Mouse (Mus musculus): ENCODE measurements around the gene Ankrd63. TPM values are rescaled to one million over a fixed set of nuclear protein-coding genes. Genes with fewer than 3 reads are reported as not detected.

Gene Ankrd63
- polyA plus RNA-seq, 1 experiment from 2014 or later: 0.06 TPM

DNA sequence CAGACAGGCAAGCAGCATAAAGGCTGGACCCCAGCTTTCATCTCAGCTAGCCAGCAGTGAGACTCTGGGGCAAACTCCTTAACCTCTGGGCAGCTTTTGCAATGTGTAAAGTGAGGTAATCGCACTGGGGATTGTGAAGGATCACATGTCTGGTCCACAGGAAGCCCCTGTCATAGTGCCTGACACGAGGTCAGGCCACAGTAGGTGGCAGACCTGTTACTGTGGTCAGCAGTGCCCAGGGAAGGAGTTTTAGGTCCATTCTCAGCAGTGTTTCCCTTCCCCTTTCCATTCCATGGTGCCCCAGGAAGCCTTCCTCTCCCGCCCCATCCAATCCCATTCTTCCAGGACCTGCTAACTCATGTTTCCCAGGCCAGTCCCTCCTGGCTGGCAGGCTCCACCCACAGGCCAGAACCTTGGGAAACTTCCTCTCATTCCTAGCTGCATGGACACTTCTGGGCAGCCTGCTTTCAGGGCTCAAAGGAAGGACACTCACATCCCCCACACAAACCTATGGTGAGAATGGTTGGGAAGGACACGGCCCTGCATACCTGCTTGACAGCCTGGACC is 6.0 kb upstream of the Ankrd63 start:
- Histone ChIP-seq H3K9me3 (ENCODE audit: control insufficient read depth, low read length) (no peaks in the 10 kb centered on the region), H3K27me3 (ENCODE audit: control insufficient read depth, insufficient read depth, low read depth, low read length) (peaks cover 79% of the 10 kb centered on the region), H3K4me2 (ENCODE audit: low read depth, low read length) (no peak overlapping the region), H3K36me3 (ENCODE audit: control insufficient read depth, insufficient read depth, low read length) (no peaks in the 10 kb centered on the region), H3K4me3 (ENCODE audit: low read length) (no peak overlapping the region), H3K4me1 (replicated peaks; ENCODE audit: control insufficient read depth, insufficient read depth, low read length) (peaks cover 12% of the 10 kb centered on the region), H3K9ac (ENCODE audit: low read length) (no peak overlapping the region), H3K27ac (ENCODE audit: low read length) (no peak overlapping the region)
- WGBS: 32% methylated on average over 4 of the region's 4 CpGs
- ATAC-seq (ENCODE audit: low read depth): no peak

DNA sequence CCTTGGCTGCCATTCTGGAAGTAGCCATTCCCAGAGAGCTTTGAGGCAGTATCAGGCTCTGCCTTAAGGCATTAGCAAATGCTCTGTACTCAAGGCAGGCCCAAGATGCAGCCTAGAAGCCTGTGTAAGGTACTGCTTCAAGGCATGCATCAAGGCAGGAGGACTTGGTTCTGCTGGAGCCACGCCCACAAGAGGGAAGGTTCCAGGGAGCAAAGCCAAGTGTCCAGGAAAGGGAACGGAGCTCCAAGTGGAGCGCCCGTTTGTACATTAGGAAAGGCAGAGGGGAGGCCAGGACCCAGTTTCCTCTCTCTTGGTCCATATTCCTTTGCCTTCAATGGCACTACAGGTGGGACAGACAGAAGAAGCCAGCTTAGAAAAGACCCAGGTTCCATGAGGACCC is 4.7 kb upstream of the Ankrd63 start:
- H3K9me3 ChIP-seq (ENCODE audit: control insufficient read depth, low read length): no peaks in the 10 kb centered on the region
- no peak overlapping the region for H3K27ac ChIP-seq (ENCODE audit: low read length)
- H3K4me2 ChIP-seq (ENCODE audit: low read depth, low read length): no peak overlapping the region
- 37% methylated on average over 4 of the region's 4 CpGs for WGBS
- H3K27me3 ChIP-seq (ENCODE audit: control insufficient read depth, insufficient read depth, low read depth, low read length): peaks cover 92% of the 10 kb centered on the region
- no peaks in the 10 kb centered on the region for H3K36me3 ChIP-seq (ENCODE audit: control insufficient read depth, insufficient read depth, low read length)
- peaks cover 21% of the 10 kb centered on the region for H3K4me1 ChIP-seq (replicated peaks; ENCODE audit: control insufficient read depth, insufficient read depth, low read length)
- H3K9ac ChIP-seq (ENCODE audit: low read length): no peak overlapping the region
- ATAC-seq (ENCODE audit: low read depth): no peak
- H3K4me3 ChIP-seq (ENCODE audit: low read length): no peak overlapping the region

DNA sequence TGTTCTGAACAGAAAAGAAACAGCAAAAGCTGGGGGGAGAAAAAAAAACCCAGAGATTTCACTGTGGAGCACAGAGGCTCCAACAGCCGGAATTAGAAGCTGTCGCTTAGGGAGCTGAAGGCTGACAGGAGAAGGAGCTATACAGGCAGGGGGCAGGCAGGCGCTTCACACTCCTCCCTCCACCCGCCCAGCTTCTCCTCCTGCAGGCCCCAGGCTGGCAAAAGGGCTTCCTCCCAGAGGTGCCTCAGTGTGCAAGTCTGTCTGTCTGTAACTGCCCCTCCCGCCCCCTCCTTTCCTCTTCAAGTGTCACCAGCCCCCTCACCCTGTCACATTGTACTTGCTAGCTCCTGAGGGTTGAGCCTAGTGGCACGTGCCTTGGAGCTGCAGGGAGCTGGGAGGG is 2.7 kb upstream of the Ankrd63 start:
- Histone ChIP-seq H3K27me3 (ENCODE audit: control insufficient read depth, insufficient read depth, low read depth, low read length) (peaks cover 96% of the 10 kb centered on the region), H3K36me3 (ENCODE audit: control insufficient read depth, insufficient read depth, low read length) (no peaks in the 10 kb centered on the region), H3K9ac (ENCODE audit: low read length) (no peak overlapping the region), H3K4me3 (ENCODE audit: low read length) (no peak overlapping the region), H3K4me2 (ENCODE audit: low read depth, low read length) (no peak overlapping the region), H3K4me1 (replicated peaks; ENCODE audit: control insufficient read depth, insufficient read depth, low read length) (peaks cover 32% of the 10 kb centered on the region), H3K9me3 (ENCODE audit: control insufficient read depth, low read length) (no peaks in the 10 kb centered on the region), H3K27ac (ENCODE audit: low read length) (no peak overlapping the region)
- WGBS: 8% methylated on average over 6 of the region's 6 CpGs
- peak; percentile 23; the same call in 1 of the 2 replicates for ATAC-seq (ENCODE audit: low read depth)

GRCm38 (mm10) chr2:118702883-118703761 is 641 bp downstream of the Ankrd63 start:
- Histone ChIP-seq H3K27ac (ENCODE audit: low read length) (no peak overlapping the region), H3K27me3 (ENCODE audit: control insufficient read depth, insufficient read depth, low read depth, low read length) (peaks cover 82% of the 10 kb centered on the region), H3K9me3 (ENCODE audit: control insufficient read depth, low read length) (no peaks in the 10 kb centered on the region), H3K4me3 (ENCODE audit: low read length) (peak overlapping the region; percentile 45), H3K4me1 (replicated peaks; ENCODE audit: control insufficient read depth, insufficient read depth, low read length) (peaks cover 27% of the 10 kb centered on the region), H3K36me3 (ENCODE audit: control insufficient read depth, insufficient read depth, low read length) (no peaks in the 10 kb centered on the region), H3K9ac (ENCODE audit: low read length) (peak overlapping the region; percentile 44), H3K4me2 (ENCODE audit: low read depth, low read length) (peak overlapping the region; percentile 68)
- peak; percentile 28 for ATAC-seq (ENCODE audit: low read depth)
- WGBS: under 1% methylated on average over 88 of the region's 93 CpGs

- 7% methylated on average over 46 of the region's 51 CpGs for WGBS
- Histone ChIP-seq H3K4me1 (replicated peaks; ENCODE audit: control insufficient read depth, insufficient read depth, low read length) (peaks cover 34% of the 10 kb centered on the region), H3K4me2 (ENCODE audit: low read depth, low read length) (peak overlapping the region; percentile 68), H3K9ac (ENCODE audit: low read length) (peak overlapping the region; percentile 44), H3K27me3 (ENCODE audit: control insufficient read depth, insufficient read depth, low read depth, low read length) (peaks cover 74% of the 10 kb centered on the region), H3K36me3 (ENCODE audit: control insufficient read depth, insufficient read depth, low read length) (no peaks in the 10 kb centered on the region), H3K9me3 (ENCODE audit: control insufficient read depth, low read length) (no peaks in the 10 kb centered on the region), H3K4me3 (ENCODE audit: low read length) (peak overlapping the region; percentile 45), H3K27ac (ENCODE audit: low read length) (no peak overlapping the region)
- ATAC-seq (ENCODE audit: low read depth): no peak
Measured at GRCm38 (mm10) chr2:118701971-118702882, 1.5 kb downstream of the Ankrd63 start.

DNA sequence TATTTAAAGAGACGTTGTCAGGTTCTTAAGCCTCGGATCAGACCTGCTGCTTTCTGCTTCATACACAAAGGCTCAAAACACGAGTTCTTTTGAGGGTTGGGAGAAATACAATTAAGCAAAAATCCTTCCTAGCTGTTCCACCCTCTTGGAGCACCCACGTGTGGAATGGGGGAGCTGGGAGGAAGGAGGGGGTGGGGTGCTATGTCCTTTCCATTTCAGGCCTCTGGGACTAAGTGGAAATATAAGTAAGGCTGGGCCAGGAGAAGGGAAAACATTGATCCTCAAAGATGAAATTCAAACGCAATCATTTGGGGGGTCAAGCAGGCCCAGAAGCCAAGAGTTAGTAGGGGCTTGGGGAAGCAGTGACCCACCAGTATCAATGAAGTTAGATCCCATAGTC is 2.6 kb downstream of the Ankrd63 start:
- Histone ChIP-seq H3K9ac (ENCODE audit: low read length) (no peak overlapping the region), H3K27me3 (ENCODE audit: control insufficient read depth, insufficient read depth, low read depth, low read length) (peaks cover 66% of the 10 kb centered on the region), H3K27ac (ENCODE audit: low read length) (no peak overlapping the region), H3K4me3 (ENCODE audit: low read length) (no peak overlapping the region), H3K9me3 (ENCODE audit: control insufficient read depth, low read length) (no peaks in the 10 kb centered on the region), H3K4me2 (ENCODE audit: low read depth, low read length) (no peak overlapping the region), H3K36me3 (ENCODE audit: control insufficient read depth, insufficient read depth, low read length) (no peaks in the 10 kb centered on the region), H3K4me1 (replicated peaks; ENCODE audit: control insufficient read depth, insufficient read depth, low read length) (peaks cover 41% of the 10 kb centered on the region)
- ATAC-seq (ENCODE audit: low read depth): no peak
- 20% methylated on average over 5 of the region's 5 CpGs for WGBS

DNA sequence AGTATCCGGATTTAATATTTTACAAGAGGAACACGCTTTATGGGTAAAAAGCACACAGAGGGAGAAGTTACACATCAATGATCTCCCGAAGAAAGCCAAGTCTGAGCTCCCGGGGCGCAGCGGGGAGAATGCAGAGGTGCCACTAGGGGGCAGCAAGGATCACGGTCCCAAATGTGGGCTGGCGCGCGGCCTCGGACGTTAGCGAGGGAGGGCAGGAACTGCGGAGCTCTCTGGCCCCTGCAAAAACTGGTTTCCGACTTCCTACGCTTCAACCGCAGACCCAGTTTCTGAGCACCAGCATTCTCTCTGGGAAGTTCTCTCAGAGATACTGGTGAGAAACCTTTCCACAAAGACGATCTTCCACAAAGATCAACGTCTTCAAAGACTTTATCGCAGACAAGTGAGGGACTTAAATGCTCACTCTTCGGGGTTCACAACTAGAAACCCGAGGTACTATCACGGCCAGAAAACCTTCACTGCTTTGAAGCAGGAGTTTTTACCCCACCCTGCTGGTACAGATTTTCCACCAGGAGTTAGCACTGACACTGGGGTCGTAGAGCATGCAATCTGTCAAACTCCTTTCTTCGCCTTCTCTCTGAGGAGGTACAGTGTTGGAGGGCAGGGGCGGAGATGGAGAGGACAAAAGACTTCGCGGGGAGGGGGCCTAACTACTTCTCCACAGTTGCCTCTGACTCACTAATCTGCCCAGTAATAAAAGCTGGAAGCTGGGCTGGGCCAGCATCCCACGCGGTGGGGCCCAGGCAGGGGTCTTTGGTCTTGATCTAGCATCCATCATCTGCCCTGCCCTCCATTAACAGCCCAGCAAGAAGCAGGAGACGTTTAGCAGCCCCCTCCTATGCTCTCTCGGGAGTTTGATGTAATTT is 3.3 kb downstream of the Ankrd63 start:
- WGBS: 4% methylated on average over 32 of the region's 32 CpGs
- Histone ChIP-seq H3K9me3 (ENCODE audit: control insufficient read depth, low read length) (no peaks in the 10 kb centered on the region), H3K27ac (ENCODE audit: low read length) (no peak overlapping the region), H3K9ac (ENCODE audit: low read length) (no peak overlapping the region), H3K27me3 (ENCODE audit: control insufficient read depth, insufficient read depth, low read depth, low read length) (peaks cover 62% of the 10 kb centered on the region), H3K4me1 (replicated peaks; ENCODE audit: control insufficient read depth, insufficient read depth, low read length) (peaks cover 44% of the 10 kb centered on the region), H3K4me2 (ENCODE audit: low read depth, low read length) (peak overlapping the region; percentile 37), H3K36me3 (ENCODE audit: control insufficient read depth, insufficient read depth, low read length) (no peaks in the 10 kb centered on the region), H3K4me3 (ENCODE audit: low read length) (peak overlapping the region; percentile 15)
- peak; percentile 53 for ATAC-seq (ENCODE audit: low read depth)

- 31% methylated on average over 7 of the region's 7 CpGs for WGBS
- H3K4me3 ChIP-seq (ENCODE audit: low read length): no peak overlapping the region
- no peak overlapping the region for H3K4me2 ChIP-seq (ENCODE audit: low read depth, low read length)
- no peak overlapping the region for H3K27ac ChIP-seq (ENCODE audit: low read length)
- H3K4me1 ChIP-seq (replicated peaks; ENCODE audit: control insufficient read depth, insufficient read depth, low read length): peaks cover 29% of the 10 kb centered on the region
- H3K9me3 ChIP-seq (ENCODE audit: control insufficient read depth, low read length): no peaks in the 10 kb centered on the region
- no peak for ATAC-seq (ENCODE audit: low read depth)
- no peak overlapping the region for H3K9ac ChIP-seq (ENCODE audit: low read length)
- no peaks in the 10 kb centered on the region for H3K36me3 ChIP-seq (ENCODE audit: control insufficient read depth, insufficient read depth, low read length)
- H3K27me3 ChIP-seq (ENCODE audit: control insufficient read depth, insufficient read depth, low read depth, low read length): peaks cover 37% of the 10 kb centered on the region
Measured at GRCm38 (mm10) chr2:118697955-118698354, 5.8 kb downstream of the Ankrd63 start.
